Mouse (Mus musculus) left cerebral cortex, postnatal 36 days (tissue): ENCODE results near the gene Ttll10. TPM values are rescaled to one million over a fixed set of nuclear protein-coding genes. Genes with fewer than 3 reads are reported as not detected.
A peak's percentile ranks its signal among the peaks of the same experiment; 100 is the strongest.

ENCODE experiments used
- DNase-seq, 2 experiments: peaks; one replicate each; pipeline ENCODE4 v3.0.0; 2021 to 2022; ENCODE audit warnings: low spot score in 2 of 2, mixed read lengths in 1 of 2
- intact Hi-C: fragments of 180-260 bp; cut with DNase I; formaldehyde crosslinking; loops from one replicate; pipeline ENCODE4 v1.15.1; 2025
- total RNA-seq, 2 experiments: library from RNA; stranded (reverse); gene quantifications; 2 replicates each; pipeline ENCODE4 v1.2.3; 2021

Ttll10 gene
- total RNA-seq, 2 experiments from 2014 or later: not detected

GRCm38 (mm10) chr4:156031593-156032391, 27.4 kb downstream of the Ttll10 start:
- intact Hi-C loops: loop anchor here (5.0 kb wide), 1 partner anchor 66 kb away; no protein-coding TSS in a partner anchor
- peak; percentile 79 to 81 for DNase-seq

GRCm38 (mm10) chr4:156031255-156031592, 28.0 kb downstream of the Ttll10 start:
- DNase-seq: no peak
- intact Hi-C loops: loop anchor here (5.0 kb wide), 1 partner anchor 66 kb away; no protein-coding TSS in a partner anchor

GRCm38 (mm10) chr4:156030651-156031118, 28.5 kb downstream of the Ttll10 start:
- intact Hi-C loops: loop anchor here (5.0 kb wide), 1 partner anchor 67 kb away; no protein-coding TSS in a partner anchor
- DNase-seq: no peak

- DNase-seq: no peak
- intact Hi-C loops: no loop called here
These were observed 30.6 kb downstream of the Ttll10 start for GRCm38 (mm10) chr4:156028580-156028979.

- DNase-seq: peak; percentile 66 to 71
- intact Hi-C loops: no loop called here
These were observed 33.2 kb downstream of the Ttll10 start, which contains the start of gene Tnfrsf18 for GRCm38 (mm10) chr4:156026013-156026412. TSS of gene Tnfrsf18 (plus strand) at chr4:156026164.

- no peak for DNase-seq
These were observed 35.0 kb downstream of the Ttll10 start for GRCm38 (mm10) chr4:156024184-156024583.

GRCm38 (mm10) chr4:156023520-156023919, 35.7 kb downstream of the Ttll10 start:
- intact Hi-C loops: no loop called here

More at GRCm38 (mm10) chr4:156024184-156024583, 35.0 kb downstream of the Ttll10 start:
- intact Hi-C loops: no loop called here

GRCm38 (mm10) chr4:156021942-156022419, 37.2 kb downstream of the Ttll10 start:
- DNase-seq: no peak
- intact Hi-C loops: no loop called here

More at GRCm38 (mm10) chr4:156023520-156023919, 35.7 kb downstream of the Ttll10 start:
- DNase-seq: no peak

GRCm38 (mm10) chr4:156021381-156021780, 37.8 kb downstream of the Ttll10 start:
- DNase-seq: no peak
- intact Hi-C loops: no loop called here

GRCm38 (mm10) chr4:156019771-156020170, 39.4 kb downstream of the Ttll10 start:
- no peak for DNase-seq
- intact Hi-C loops: no loop called here

- DNase-seq: no peak
- intact Hi-C loops: no loop called here
These were observed 44.8 kb downstream of the Ttll10 start for GRCm38 (mm10) chr4:156014436-156014835.

GRCm38 (mm10) chr4:156013637-156014036, 45.6 kb downstream of the Ttll10 start, which contains the start of gene Tnfrsf4:
TSS of gene Tnfrsf4 (plus strand) at chr4:156013843.
- DNase-seq: peak in 1 of 2 experiments; percentile 61
- intact Hi-C loops: no loop called here

GRCm38 (mm10) chr4:156008369-156008768, 50.8 kb downstream of the Ttll10 start:
- intact Hi-C loops: no loop called here

GRCm38 (mm10) chr4:156004109-156004508, 55.1 kb downstream of the Ttll10 start:
- no peak for DNase-seq
- intact Hi-C loops: no loop called here

More at GRCm38 (mm10) chr4:156008369-156008768, 50.8 kb downstream of the Ttll10 start:
- no peak for DNase-seq

- no peak for DNase-seq
- intact Hi-C loops: loop anchor here (5.0 to 10.0 kb wide), 3 partner anchors 36 to 111 kb away; partner anchors contain the start of genes 9430015G10Rik and Ube2j2
These were observed 65.6 kb downstream of the Ttll10 start for GRCm38 (mm10) chr4:155993606-155994005.

- intact Hi-C loops: loop anchor here (5.0 to 10.0 kb wide), 3 partner anchors 36 to 112 kb away; partner anchors contain the start of genes 9430015G10Rik and Ube2j2
- peak; percentile 97 to 99 for DNase-seq
These were observed 66.2 kb downstream of the Ttll10 start for GRCm38 (mm10) chr4:155992906-155993547.

GRCm38 (mm10) chr4:155992241-155992905, 66.8 kb downstream of the Ttll10 start, which contains the start of the genes B3galt6 and Sdf4:
TSS of gene B3galt6 (minus strand) at chr4:155992649.
TSS of gene Sdf4 (plus strand) at chr4:155992872.
- peak; percentile 92 to 93 for DNase-seq
- intact Hi-C loops: loop anchor here (5.0 to 10.0 kb wide), 3 partner anchors 35 to 112 kb away; partner anchors contain the start of genes 9430015G10Rik and Ube2j2

- intact Hi-C loops: loop anchor here (5.0 to 10.0 kb wide), 3 partner anchors 35 to 113 kb away; partner anchors contain the start of genes 9430015G10Rik and Ube2j2
- no peak for DNase-seq
These were observed 67.3 kb downstream of the Ttll10 start for GRCm38 (mm10) chr4:155991908-155992230.
